Mouse (Mus musculus): Measurements from ENCODE around the gene Krt34.

- TF ChIP-seq POLR2A (IDR thresholded peaks at IDR 0.05; ENCODE audit: low read depth, low read length) (no peak), CTCF (IDR thresholded peaks at IDR 0.05; ENCODE audit: extremely low read depth, insufficient read length, insufficient replicate concordance, low read depth, low read length) (no peak)
These were observed 11.6 kb downstream of the Krt34 start, which contains the start of gene Krt33b for GRCm38 (mm10) chr11:100029768-100030167.
